Mouse (Mus musculus): ENCODE data around the gene Eif3m. TPM values are rescaled to one million over a fixed set of nuclear protein-coding genes. Genes with fewer than 3 reads are reported as not detected.

The Eif3m gene
- total RNA-seq (2018; cell fraction: chromatin; rRNA removed), result 10 to 100 TPM; 15.3 to 54.1 (median 33.2) TPM
- 100 to 1,000 TPM in 10 of 26 experiments, 10 to 100 TPM in 16; 73.3 to 113 (median 95.0) TPM for total RNA-seq (2018; cell fraction: cytosol; rRNA removed)
- total RNA-seq (2018; cell fraction: nucleus; rRNA removed), result 10 to 100 TPM; 16.3 to 58.5 (median 30.7) TPM
- polyA plus RNA-seq (2018), result 99.0 to 127 TPM (median 124 TPM) in 3 replicates

- Histone ChIP-seq H3K36me3 (ENCODE audit: inconsistent target) (peaks cover 18% of the 10 kb centered on the region), H3K4me3 (ENCODE audit: inconsistent target) (peak within 1 kb of the TSS; percentile 81), H3K27ac (peak within 1 kb of the TSS; percentile 37), H3K79me2 (ENCODE audit: inconsistent target) (peaks cover 46% of the 10 kb centered on the region)
- WGBS (ENCODE audit: missing documents), result under 1% methylated on average over 19 of the region's 25 CpGs
Observed at GRCm38 (mm10) chr2:105016967-105017287, at the start of gene Eif3m. TSS of gene Eif3m (minus strand) at chr2:105017080.

GRCm38 (mm10) chr2:105062741-105063372, 46.0 kb upstream of the Eif3m start:
- H3K4me3 ChIP-seq (ENCODE audit: inconsistent target), result no peak overlapping the region
- no peak overlapping the region for H3K27ac ChIP-seq
- no peaks in the 10 kb centered on the region for H3K79me2 ChIP-seq (ENCODE audit: inconsistent target)
- H3K36me3 ChIP-seq (ENCODE audit: inconsistent target), result no peaks in the 10 kb centered on the region
- 73% methylated on average over 7 of the region's 7 CpGs for WGBS (ENCODE audit: missing documents)

GRCm38 (mm10) chr2:105058577-105059116, 41.8 kb upstream of the Eif3m start:
- no peaks in the 10 kb centered on the region for H3K79me2 ChIP-seq (ENCODE audit: inconsistent target)
- H3K36me3 ChIP-seq (ENCODE audit: inconsistent target), result no peaks in the 10 kb centered on the region
- no peak overlapping the region for H3K27ac ChIP-seq
- H3K4me3 ChIP-seq (ENCODE audit: inconsistent target), result no peak overlapping the region
- 75% methylated on average over 6 of the region's 7 CpGs for WGBS (ENCODE audit: missing documents)

- 67% methylated on average over 1 of the region's 1 CpGs for WGBS (ENCODE audit: missing documents)
- Histone ChIP-seq H3K4me3 (ENCODE audit: inconsistent target) (no peak overlapping the region), H3K27ac (no peak overlapping the region), H3K79me2 (ENCODE audit: inconsistent target) (no peaks in the 10 kb centered on the region), H3K36me3 (ENCODE audit: inconsistent target) (no peaks in the 10 kb centered on the region)
Observed at GRCm38 (mm10) chr2:105055529-105055928, 38.6 kb upstream of the Eif3m start.

GRCm38 (mm10) chr2:105048301-105048700, 31.4 kb upstream of the Eif3m start:
- Histone ChIP-seq H3K4me3 (ENCODE audit: inconsistent target) (no peak overlapping the region), H3K27ac (no peak overlapping the region), H3K79me2 (ENCODE audit: inconsistent target) (no peaks in the 10 kb centered on the region), H3K36me3 (ENCODE audit: inconsistent target) (no peaks in the 10 kb centered on the region)
- WGBS (ENCODE audit: missing documents), result 75% methylated on average over 1 of the region's 1 CpGs

GRCm38 (mm10) chr2:105043152-105043551, 26.3 kb upstream of the Eif3m start:
- Histone ChIP-seq H3K36me3 (ENCODE audit: inconsistent target) (no peaks in the 10 kb centered on the region), H3K79me2 (ENCODE audit: inconsistent target) (no peaks in the 10 kb centered on the region), H3K27ac (no peak overlapping the region), H3K4me3 (ENCODE audit: inconsistent target) (no peak overlapping the region)
- 3% methylated on average over 4 of the region's 4 CpGs for WGBS (ENCODE audit: missing documents)

- no peaks in the 10 kb centered on the region for H3K79me2 ChIP-seq (ENCODE audit: inconsistent target)
- H3K4me3 ChIP-seq (ENCODE audit: inconsistent target), result no peak overlapping the region
- H3K36me3 ChIP-seq (ENCODE audit: inconsistent target), result no peaks in the 10 kb centered on the region
- H3K27ac ChIP-seq, result no peak overlapping the region
- 89% methylated on average over 4 of the region's 4 CpGs for WGBS (ENCODE audit: missing documents)
Observed at GRCm38 (mm10) chr2:105040859-105041258, 24.0 kb upstream of the Eif3m start.

GRCm38 (mm10) chr2:105038879-105039278, 22.0 kb upstream of the Eif3m start:
- WGBS (ENCODE audit: missing documents), result 100% methylated on average over 5 of the region's 5 CpGs

GRCm38 (mm10) chr2:105037956-105038569, 21.2 kb upstream of the Eif3m start:
- no peaks in the 10 kb centered on the region for H3K79me2 ChIP-seq (ENCODE audit: inconsistent target)
- H3K4me3 ChIP-seq (ENCODE audit: inconsistent target), result no peak overlapping the region
- 73% methylated on average over 7 of the region's 7 CpGs for WGBS (ENCODE audit: missing documents)
- no peaks in the 10 kb centered on the region for H3K36me3 ChIP-seq (ENCODE audit: inconsistent target)
- H3K27ac ChIP-seq, result no peak overlapping the region

More at GRCm38 (mm10) chr2:105038879-105039278, 22.0 kb upstream of the Eif3m start:
- Histone ChIP-seq H3K36me3 (ENCODE audit: inconsistent target) (no peaks in the 10 kb centered on the region), H3K27ac (no peak overlapping the region), H3K79me2 (ENCODE audit: inconsistent target) (no peaks in the 10 kb centered on the region), H3K4me3 (ENCODE audit: inconsistent target) (no peak overlapping the region)

GRCm38 (mm10) chr2:105036401-105037070, 19.7 kb upstream of the Eif3m start:
- no peak overlapping the region for H3K27ac ChIP-seq
- H3K4me3 ChIP-seq (ENCODE audit: inconsistent target), result no peak overlapping the region
- no peaks in the 10 kb centered on the region for H3K36me3 ChIP-seq (ENCODE audit: inconsistent target)
- 82% methylated on average over 11 of the region's 11 CpGs for WGBS (ENCODE audit: missing documents)
- H3K79me2 ChIP-seq (ENCODE audit: inconsistent target), result no peaks in the 10 kb centered on the region

GRCm38 (mm10) chr2:105035985-105036384, 19.1 kb upstream of the Eif3m start:
- H3K27ac ChIP-seq, result no peak overlapping the region
- no peaks in the 10 kb centered on the region for H3K79me2 ChIP-seq (ENCODE audit: inconsistent target)
- whole genome bisulfite sequencing (ENCODE audit: missing documents), result 89% methylated on average over 11 of the region's 11 CpGs
- no peaks in the 10 kb centered on the region for H3K36me3 ChIP-seq (ENCODE audit: inconsistent target)
- no peak overlapping the region for H3K4me3 ChIP-seq (ENCODE audit: inconsistent target)

- no peak overlapping the region for H3K27ac ChIP-seq
- H3K4me3 ChIP-seq (ENCODE audit: inconsistent target), result no peak overlapping the region
- H3K36me3 ChIP-seq (ENCODE audit: inconsistent target), result no peaks in the 10 kb centered on the region
- WGBS (ENCODE audit: missing documents), result 93% methylated on average over 3 of the region's 3 CpGs
- H3K79me2 ChIP-seq (ENCODE audit: inconsistent target), result no peaks in the 10 kb centered on the region
Observed at GRCm38 (mm10) chr2:105034084-105034483, 17.2 kb upstream of the Eif3m start.

GRCm38 (mm10) chr2:105030505-105030904, 13.6 kb upstream of the Eif3m start:
- 89% methylated on average over 5 of the region's 5 CpGs for WGBS (ENCODE audit: missing documents)
- Histone ChIP-seq H3K4me3 (ENCODE audit: inconsistent target) (no peak overlapping the region), H3K27ac (no peak overlapping the region), H3K79me2 (ENCODE audit: inconsistent target) (no peaks in the 10 kb centered on the region), H3K36me3 (ENCODE audit: inconsistent target) (no peaks in the 10 kb centered on the region)

GRCm38 (mm10) chr2:105028806-105029205, 11.9 kb upstream of the Eif3m start:
- Histone ChIP-seq H3K27ac (no peak overlapping the region), H3K79me2 (ENCODE audit: inconsistent target) (no peaks in the 10 kb centered on the region), H3K36me3 (ENCODE audit: inconsistent target) (no peaks in the 10 kb centered on the region), H3K4me3 (ENCODE audit: inconsistent target) (no peak overlapping the region)
- 56% methylated on average over 5 of the region's 5 CpGs for WGBS (ENCODE audit: missing documents)

All from macrophage (primary cell).